Mouse (Mus musculus) thymus, postnatal 14 days (tissue): ENCODE data around the gene Nmnat2.

ENCODE experiments used
- DNase-seq: peaks from one replicate; pipeline ENCODE4 v3.0.0; 2021

Gene Nmnat2

DNA sequence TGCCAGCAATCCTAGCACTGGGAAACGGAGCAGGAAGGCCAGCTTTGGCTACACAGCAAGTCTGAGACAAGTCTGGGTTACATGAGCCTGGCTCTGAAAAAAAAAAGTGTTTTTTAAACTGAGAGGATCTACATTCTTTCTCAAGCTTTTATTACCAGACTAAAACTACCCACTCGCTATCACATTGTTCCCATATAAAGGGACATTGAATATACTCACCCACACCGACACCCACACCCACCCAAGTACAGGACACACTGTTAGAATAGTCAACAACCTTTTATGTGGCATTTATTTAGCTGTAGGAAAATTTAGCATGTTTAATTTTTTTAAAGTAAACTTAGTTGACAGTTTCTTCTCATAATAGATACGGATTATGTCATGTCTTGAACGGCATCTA, 35.3 kb downstream of the Nmnat2 start:
- DNase-seq, result no peak

DNA sequence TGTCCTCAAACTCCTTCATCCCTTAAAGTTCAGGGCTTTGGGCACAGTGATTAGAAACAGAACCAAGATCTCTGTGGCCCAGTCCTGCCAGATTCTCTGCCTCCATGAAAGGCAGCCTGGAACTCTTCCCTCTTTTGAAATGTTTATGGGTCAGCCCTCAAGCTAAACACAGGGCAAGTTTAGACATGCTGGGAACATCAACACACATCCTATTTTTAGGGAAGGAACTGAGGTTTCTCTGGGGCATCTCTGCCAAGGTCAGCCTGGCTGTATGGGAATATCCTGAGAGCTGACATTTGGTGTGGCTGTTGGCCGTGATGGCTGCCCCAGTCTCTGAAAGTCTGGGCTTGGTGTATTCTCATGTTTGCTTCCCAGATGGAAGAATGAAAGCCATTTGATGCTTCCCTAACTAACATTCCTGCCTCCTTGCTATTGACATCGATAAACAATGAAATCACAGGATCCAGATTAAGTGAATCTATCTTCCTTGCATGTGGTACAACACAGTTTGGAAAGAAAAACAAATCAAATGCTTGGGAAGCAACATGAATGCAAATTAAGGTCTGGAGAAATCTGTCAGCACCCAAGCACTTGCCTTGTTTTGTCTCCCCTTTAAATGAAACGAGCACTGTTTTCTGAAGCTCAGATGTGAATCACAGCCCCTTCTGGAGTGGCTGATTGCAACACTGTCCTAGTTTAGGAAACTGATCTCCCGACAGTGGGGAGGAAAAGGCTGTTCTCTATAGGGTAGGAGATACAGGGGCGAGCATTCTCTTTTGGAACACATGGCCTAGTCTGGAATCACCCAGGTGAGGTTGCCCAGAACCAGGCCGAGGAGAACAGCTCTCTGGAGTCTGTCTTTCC, 37.7 kb downstream of the Nmnat2 start:
- DNase-seq, result no peak

DNA sequence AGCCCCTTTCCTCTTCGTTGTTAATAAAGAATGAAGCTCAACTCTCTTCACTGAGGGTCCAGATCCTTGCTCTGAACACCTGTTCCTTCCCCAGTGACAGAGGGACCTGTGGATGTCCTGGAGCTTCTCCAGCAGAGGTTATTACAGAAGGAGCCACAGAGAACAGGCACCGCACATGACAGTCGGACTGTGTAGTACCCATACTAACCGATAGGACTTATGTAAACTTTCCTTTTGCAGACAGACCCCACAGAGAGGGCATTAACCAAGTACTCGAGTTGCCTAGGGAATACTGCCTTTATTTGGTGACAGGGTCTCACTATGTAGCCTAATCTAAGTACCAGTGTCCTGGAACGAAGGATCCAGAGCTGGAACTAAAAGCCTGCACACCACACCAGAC, 39.0 kb downstream of the Nmnat2 start:
- DNase-seq, result no peak

DNA sequence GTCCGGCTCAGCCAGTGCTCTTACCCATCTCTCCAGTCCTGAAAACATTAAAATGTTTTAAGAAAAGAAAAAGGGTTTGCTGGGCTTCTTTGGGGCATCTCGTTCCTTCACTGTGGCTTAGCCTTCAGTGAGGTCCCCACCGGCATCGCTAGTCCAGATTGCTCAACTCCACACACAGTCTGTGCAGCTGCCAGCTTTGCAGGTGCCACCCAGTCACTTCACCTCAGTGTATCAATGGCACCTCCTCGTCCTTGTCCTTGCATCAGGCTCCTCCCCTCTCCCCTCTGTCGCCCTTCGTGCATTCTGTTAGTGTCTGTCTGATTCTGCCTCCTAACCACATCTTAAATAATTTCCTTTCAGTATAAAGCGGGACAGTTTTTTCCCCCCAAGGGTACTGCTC, 45.2 kb downstream of the Nmnat2 start:
- no peak for DNase-seq

DNA sequence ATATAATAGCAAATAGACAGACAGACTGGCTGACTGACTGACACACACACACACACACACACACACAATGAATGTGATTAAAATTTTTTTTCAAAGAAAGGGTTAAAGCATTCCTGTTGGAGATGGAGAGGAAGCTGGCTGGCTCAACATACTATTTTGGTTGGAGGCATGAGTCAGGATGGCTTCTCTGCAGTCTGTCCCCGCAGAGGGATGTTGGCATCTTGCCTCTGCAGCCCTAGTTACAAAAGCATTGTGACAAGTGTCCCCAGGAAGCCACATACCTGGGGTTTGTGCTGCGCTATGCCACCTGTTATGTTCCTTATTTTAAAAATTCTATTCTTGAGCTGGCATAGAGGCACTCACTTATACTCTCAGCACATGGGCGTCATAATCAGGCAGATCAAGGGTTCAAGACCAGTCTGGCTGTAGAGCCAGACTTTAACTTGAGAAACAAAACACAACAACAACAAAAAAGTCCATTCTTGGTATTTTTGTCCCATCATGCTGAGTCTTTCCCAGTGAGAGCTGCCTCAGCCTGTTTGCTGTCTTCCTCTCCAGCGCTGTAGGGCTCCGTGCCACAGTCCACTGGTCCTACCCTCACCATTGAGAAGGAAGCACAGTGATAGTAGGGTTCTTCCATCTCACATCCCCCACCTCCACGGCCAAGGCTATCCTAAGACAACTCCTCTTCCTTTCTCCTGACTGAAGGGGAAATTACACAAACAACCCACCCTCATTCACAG, 45.9 kb downstream of the Nmnat2 start:
- no peak for DNase-seq

DNA sequence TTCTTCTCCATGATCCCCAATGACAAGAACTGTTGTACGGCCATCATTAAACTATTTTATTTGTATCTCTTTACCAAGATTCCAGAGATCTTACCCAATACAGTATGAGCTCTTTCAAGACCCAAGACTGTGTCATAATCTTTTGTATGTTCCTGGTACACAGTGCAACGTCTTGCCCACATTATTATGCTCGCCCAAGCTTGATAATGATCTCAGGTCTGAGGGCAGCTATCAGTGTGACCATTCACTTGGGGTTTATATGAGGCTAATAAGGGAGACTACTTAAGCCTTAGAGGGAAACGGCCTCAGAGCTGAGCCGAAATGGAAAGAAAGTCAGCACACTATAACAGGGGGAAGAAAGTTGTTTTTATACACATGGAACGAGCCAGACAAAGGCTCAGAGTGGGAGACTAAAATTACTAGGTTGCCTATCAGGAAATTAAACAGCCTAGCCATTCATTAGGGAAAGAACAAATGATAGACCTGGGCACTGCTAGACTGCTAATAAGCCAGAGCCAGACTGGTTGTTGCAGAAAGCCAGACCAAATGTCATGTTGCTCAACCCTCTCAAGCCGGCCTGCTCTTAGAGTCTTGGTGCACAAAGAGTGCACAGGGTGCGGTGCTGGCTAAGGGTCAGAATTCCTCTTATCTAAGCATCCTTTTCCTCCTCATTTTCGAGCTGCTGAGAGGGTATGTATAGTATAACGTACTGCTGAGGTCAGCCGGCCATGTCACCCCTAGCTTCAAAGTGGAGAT, 47.7 kb downstream of the Nmnat2 start:
- no peak for DNase-seq

DNA sequence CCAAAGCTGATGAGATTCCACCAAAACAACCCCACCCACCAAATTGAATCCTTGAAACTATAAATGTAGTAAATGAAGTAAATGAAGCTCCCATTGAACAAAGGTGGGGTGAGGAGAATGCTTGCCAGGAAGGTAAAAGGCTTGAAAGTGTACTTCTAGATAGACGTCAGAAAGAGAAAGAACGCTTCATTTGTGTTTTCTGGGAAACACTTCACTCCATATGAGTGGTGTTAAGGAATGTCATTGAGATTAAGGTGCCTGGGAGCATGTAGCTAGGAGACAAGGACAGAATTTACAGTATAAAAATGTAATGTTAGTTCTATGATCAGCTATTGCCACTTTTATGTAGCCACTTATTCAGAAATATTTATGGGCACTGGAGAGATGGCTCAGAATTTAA, 49.7 kb downstream of the Nmnat2 start:
- no peak for DNase-seq

DNA sequence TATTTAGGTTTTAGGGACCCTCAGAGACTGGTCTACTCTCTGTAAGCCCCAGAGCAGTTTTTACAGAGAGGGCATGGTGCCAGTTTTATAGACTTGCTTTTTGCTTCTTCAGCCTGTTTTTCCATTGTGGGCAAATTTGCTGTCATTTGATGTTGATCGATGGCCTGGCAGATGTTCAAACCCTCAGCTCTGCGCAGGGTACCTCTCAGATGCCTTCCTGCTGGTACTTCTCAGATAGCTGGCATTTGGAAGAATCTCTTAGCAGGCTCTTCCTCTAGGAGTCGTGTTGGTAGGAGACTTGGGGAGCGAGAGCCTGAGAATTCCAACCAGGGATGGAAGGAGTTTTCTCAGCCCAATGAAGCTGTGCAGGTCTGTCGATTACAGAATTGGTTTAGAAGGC, 51.3 kb downstream of the Nmnat2 start:
- DNase-seq, result no peak

DNA sequence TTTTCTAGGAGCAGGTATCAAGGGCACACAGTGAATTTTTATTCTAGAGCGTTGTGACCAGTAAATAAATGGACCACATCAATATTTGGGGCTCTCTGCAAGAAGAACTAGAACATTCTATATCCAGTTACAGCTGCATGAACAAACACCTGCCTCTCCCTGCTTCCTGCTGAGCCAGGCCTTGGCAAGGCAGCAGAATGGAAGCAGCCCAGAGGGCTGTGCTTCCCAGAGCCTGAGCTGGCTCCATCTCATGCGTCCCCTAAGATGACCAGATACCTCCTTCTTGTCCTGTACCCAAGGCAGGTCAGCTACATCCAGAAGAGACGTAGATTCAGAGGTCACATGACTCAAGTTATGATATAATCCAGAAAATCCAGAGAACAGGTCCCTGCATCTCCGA, 52.0 kb downstream of the Nmnat2 start:
- no peak for DNase-seq

DNA sequence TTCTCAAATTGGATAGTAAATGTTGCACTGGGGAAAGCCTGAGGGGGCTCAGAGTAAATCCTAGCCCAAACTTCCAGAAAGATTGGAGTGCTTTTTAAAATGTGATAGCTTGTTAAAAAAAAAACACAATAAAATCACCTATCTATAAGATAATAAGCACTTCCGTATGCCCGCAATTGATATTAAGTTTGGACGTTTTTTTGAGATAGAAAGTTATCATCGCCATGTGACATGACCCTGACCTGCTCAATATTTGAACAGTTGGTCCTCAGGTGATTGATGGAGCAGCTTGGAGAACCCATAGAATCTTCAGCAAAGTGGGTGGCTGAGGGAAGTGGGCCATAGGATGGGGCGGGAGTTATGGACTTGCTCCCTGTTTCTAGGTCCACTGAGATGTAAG, 52.5 kb downstream of the Nmnat2 start:
- DNase-seq, result no peak

DNA sequence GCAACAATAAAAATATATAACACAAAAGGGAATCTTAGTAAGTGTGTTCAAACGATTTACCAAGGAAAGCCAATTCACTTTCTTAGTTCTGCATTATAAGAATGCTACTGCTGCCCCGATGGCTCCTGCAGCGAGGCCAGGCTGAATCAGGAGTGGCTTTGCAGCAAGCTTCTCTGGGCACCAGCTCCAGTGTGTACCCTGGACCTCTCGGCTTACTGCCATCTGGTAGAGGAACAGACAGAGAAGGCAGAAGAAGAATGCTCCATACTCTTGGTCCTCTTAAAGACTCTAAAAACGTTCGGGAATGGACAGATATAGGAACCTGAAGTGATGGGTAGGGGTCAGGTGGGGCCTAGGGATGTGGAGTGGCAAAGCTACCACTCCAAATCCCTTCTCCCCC, 53.0 kb downstream of the Nmnat2 start:
- DNase-seq, result no peak

DNA sequence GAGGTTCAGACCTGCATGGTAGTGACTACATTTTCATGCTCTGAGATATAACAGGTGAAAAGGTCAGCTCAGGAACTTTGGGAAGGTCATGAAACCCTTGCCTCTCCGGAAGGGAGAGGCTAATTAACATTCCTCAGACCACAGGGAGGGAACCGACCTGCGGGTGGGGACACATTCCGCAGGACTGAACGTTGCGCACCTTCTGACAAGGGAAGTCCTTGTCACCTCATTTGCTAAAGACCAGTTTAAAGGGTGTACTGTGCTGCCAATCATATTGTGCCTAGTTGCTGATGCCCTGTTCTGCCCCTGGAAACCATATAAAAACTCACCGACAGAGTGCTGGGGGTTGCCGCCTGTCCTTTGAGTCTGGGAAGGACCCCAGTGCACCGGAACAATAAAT, 54.5 kb downstream of the Nmnat2 start:
- DNase-seq, result no peak

DNA sequence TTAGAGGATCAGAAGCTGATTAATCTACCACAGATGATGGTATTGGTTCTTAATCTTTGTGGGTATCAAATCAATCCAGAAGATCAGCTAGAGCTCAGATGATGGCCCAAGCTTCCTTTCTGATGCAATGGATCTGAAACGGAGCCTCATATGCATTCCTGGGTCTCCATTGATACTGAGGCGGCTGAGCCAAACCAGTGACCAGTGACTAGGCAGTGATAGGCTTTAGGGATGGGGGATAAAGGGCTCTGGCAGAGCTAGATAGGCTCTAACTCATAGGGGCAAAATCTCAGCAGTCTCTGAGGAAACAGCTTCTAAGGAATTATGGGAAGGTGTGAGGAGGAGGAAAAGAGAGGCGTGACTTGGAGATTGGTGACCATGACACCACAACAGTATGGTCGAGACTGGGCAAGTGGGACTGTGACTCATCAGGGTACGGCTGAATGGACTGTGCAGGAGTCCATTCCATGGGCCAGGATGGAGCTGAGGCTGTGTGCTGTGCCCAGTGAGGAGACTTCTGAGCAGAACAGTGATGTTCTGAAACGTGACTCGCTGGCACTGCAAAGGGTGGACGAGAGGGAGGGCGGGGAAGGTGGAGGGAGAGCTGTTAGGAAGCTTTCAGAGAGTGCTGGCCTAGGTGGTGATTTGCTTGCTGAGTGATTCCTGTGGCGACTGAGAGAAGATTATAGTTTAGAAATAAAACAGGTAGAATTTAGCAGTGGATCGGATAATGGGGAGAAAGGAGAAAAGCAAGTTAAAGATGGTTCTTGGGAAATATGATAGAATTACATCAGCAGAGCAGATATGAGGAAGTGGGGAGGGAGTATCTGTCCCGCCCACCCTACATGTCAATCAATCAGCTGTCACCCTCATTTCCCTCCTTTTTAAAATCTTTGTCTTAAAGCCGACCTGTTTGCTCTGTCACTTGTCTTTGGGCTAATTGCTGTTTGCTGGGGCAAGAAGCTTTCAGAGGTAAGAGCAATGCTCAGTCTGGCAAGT, 55.9 kb downstream of the Nmnat2 start:
- no peak for DNase-seq

DNA sequence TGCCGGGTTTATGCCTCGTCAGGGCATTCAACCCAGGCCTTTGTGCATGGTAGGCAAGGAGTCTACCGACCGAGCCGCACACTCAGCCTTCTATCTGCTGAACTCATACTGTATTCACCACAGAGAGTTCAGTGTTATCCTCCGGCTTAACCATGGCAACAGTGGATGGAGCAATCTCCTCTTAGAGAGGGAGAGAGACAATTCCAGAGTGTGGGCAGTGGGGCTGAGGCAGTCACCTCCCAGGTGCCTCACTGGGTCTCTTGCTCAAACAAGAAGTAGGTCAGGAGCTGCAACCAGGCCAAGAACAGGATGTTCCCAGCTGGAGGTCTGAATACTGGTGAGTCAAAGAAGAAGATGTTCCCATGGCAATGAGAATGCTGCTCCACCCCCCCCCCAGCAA, 56.8 kb downstream of the Nmnat2 start:
- peak; percentile 13 for DNase-seq

DNA sequence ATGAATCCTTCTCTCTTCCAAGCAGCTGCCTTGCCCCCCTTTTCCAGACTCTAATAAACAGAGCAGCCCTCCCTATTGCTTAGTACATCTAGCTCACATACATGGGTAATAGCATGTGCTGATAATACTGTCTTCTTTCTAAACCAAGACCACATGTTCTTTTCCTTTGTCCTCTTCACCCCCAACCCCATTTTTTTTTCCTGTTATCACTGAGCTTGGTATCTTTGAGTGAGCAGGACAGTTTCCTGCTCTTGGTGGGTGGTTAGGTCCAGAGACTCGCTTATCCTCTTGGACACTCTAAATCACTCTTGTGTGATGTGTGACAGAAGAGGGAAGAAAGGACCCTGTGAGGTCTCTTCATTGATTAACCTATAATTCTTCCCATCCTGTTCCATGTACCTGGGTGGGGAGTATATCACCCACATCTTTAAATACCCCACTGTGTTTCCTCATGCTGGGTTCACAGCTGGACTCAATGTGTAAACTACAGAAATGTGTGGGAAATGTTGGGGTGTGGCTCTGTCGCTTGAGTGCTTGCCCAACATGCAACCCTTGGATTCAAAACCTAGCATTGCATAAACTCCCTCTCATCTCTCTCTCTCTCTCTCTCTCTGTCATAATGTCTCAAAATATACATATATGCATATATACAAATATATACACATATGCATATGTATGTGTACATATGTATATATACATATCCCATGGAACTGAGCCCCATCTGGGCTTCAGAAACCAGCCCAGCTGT, 58.9 kb downstream of the Nmnat2 start:
- no peak for DNase-seq

DNA sequence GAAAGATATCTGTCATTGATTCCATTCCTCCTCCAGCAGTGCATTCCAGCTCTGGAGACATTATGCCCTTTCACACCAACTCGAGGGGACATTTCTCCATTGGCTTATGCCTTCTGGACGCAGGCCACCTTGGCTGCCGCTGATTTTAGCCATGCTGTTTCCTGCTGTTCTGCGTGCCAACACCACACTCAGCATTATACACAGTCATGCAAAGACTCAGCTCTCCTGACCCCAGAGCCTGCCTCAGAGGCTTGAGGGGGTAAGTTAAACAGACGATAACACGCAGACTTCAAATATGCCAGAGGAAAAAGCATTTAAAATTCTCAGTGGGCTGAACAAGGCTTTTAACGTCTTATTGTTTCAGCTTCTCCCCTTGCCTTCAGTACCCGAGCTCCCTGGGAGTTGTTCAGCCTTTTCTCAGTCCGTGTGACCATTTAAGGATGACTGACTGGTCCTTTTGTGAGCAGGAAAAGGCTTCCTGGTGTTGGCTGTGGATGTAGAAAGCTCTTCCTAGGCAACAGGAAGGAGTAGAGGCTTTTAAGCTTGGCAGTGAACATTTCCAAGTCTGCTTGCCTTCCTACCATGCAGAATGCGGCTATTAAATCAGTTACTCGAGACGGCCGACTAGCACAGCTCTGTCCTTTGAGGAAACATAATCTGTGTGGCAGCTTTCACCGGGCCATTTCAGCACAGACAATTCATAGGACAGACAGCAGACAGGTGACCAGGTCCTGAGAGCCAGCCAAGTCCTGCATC, 59.8 kb downstream of the Nmnat2 start:
- DNase-seq, result no peak

DNA sequence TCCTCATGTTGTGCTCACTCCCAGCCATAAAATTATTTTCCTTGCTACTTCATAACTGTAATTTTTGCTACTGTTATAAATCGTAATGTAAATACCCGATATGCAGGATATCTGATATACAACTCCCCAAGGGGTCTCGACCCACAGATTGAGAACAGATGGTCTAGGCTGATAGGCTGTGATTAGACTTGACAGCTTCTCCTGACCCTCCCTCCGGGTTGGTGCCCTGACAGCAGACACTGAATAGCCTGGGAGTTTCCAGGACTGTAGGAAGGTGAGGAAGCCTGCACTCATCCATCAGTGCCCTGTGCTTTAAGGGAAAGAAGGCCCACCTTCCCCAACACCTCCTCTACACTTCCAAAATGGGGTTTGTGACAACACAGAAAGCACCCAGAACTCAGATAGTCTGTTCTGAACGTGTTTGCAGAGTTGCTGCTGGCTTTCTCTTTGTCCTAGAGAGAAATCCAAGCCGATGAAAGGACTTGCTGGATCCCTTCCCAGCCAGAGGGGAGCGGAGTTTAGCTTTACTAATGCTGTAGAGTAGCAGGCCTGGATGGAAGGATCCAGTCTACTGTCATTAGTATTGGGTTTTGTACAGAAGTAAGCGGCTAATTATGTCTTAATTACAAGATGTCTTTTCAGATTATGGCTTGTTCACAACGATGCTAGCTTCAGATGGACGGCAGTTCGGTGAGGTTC, 61.8 kb downstream of the Nmnat2 start:
- DNase-seq, result no peak

DNA sequence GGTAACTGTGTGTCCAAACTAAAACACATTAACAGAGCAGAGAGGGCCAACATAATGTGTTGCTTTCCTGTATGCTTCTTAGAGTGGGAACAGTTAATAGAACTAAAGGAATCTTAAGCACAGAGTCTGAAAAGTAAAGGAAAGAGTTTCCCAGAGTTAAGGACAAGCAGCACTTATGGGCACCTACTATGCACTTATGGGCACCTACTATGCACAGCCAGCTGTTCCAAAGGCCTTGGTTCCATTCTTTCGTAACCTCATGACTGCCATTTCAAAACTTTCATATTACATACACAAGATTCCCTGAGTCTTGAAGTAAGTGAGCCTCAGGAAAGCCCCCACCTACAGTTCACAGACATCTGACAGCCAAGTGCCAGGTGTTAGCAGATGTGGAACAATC, 64.3 kb downstream of the Nmnat2 start:
- DNase-seq, result no peak

DNA sequence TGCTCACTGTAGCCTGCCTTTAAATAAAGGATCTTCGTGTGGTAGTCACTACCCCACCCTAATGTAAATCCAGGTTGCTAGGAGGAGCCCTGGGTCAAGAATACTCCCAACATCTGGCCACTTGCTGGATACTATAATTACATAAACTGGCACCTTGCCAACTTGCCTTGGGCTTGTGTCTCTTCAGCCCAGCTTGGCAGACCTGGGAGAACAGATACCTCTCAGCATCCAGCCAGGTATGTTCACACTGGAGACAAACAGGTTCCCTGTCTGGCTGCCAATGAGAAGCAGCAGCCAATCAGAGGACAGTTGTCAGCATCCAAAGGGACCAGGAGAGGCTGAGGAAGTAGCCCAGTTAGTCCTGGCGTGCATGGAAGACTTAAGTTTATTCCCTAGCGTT, 64.8 kb downstream of the Nmnat2 start:
- DNase-seq, result no peak

DNA sequence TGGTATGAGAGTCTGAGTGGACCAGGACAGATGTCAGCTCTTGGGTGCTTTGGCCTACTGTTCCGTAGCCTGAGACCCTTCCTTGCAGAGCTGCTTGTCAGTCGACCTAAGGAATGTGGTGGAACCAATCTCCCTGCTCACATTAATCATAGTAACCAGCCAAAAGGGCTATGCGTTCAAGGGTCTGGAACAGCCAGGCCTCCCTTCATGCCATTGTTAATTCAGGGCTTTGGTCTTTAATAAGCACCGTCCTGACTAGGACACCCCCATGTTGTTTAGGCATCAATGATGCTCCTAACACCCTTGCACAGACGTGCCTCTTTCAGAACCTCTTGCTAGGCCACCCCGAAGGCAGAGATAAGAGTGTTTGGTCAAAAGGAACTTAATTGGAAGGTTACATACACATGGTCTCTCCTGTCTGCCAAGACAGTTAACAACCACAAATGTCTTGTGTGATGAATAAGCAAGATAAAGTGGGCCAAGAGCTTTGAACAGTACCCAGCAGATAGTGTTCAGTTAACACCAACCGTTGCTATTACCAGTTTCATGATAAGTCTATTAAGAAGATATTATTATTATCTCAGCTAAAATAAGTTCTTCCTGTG, 66.3 kb downstream of the Nmnat2 start:
- DNase-seq, result no peak
